Mouse (Mus musculus) lung, embryonic 15.5 days (tissue): ENCODE results near the gene Gm3233. TPM values are rescaled to one million over a fixed set of nuclear protein-coding genes. Genes with fewer than 3 reads are reported as not detected.
"Not testable (repeated sequence)": the region's sequence is repeated elsewhere in the genome, so short reads cannot be mapped to it uniquely, and the experiment has no call there.

Source experiments
- ATAC-seq: fragments of 200-750 bp; cut with Nextera tagmentation; 2 replicates; pipeline ENCODE4 v1.8.0; 2017; ENCODE audit warnings: moderate number of reproducible peaks, borderline replicate concordance; ENCODE audit not compliant: low FRiP score, low TSS enrichment; ENCODE audit errors: extremely low read depth
- H3K27ac ChIP-seq: fragments of 300-500 bp; sonication (generic); 2 replicates; pipeline ENCODE4 v1.5.1; 2015; ENCODE audit warnings: moderate library complexity, mild to moderate bottlenecking, inconsistent platforms
- H3K27me3 ChIP-seq: fragments of 300-500 bp; sonication (generic); 2 replicates; pipeline ENCODE4 v1.6.1; 2015; ENCODE audit warnings: inconsistent platforms
- H3K36me3 ChIP-seq: fragments of 300-500 bp; sonication (generic); 2 replicates; pipeline ENCODE4 v1.6.1; 2015; ENCODE audit warnings: inconsistent platforms
- H3K4me1 ChIP-seq: fragments of 300-500 bp; sonication (generic); 2 replicates; pipeline ENCODE4 v1.6.1; 2015; ENCODE audit warnings: inconsistent platforms
- H3K4me2 ChIP-seq: fragments of 300-500 bp; sonication (generic); 2 replicates; pipeline ENCODE4 v1.6.1; 2015; ENCODE audit warnings: inconsistent platforms, mild to moderate bottlenecking, moderate library complexity
- H3K4me3 ChIP-seq: fragments of 300-500 bp; sonication (generic); 2 replicates; pipeline ENCODE4 v1.5.1; 2015; ENCODE audit warnings: mild to moderate bottlenecking, inconsistent platforms
- H3K9ac ChIP-seq: fragments of 300-500 bp; sonication (generic); 2 replicates; pipeline ENCODE4 v1.6.1; 2015; ENCODE audit warnings: inconsistent platforms
- H3K9me3 ChIP-seq: fragments of 300-500 bp; sonication (generic); 2 replicates; pipeline ENCODE4 v1.6.1; 2016; ENCODE audit warnings: inconsistent platforms
- WGBS: fragments of 180-500 bp; shearing (Covaris S2); methylation state at CpG from one replicate; pipeline ENCODE4 v1.1.7; 2015; 5-methylcytosine and 5-hydroxymethylcytosine counted together
- polyA plus RNA-seq: library from polyadenylated mRNA; unstranded; fragments of >200 nt; fragmentation: Nextera tagmentation; extraction: Ambion mirVana; gene quantifications from 2 replicates; pipeline ENCODE4 v1.2.1, GENCODE M21; 2015

Gene Gm3233
- polyA plus RNA-seq = not detected in 2 replicates

DNA sequence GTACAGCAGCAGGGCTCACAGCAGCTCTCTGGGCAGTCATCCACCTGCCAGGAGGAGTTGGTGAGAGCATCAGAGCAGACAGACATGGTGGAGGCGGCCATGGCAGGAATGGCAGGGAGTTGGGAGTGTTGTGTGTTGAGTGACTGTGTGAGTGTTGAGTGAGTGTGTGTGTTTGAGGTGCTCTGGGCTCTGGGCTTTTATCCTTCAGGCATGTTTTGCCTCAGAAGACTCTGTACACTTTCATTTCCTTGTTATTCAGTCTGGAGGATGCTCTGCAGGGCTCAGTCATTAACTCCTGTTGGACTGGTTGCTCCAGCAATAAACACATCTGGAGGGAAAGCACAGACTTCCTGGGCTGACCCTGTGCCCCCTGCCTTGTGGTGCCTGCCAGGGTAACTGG, at the start of gene Gm3233:
Gene Gm3233, minus strand, starts transcription at position 101 of the 400 bp plus-strand sequence.
- ATAC-seq, H3K9ac ChIP-seq, H3K27ac ChIP-seq, H3K9me3 ChIP-seq, H3K4me2 ChIP-seq, H3K27me3 ChIP-seq, H3K36me3 ChIP-seq, H3K4me3 ChIP-seq, H3K4me1 ChIP-seq: not testable (repeated sequence)
- WGBS = 50% methylated on average over 1 of the region's 1 CpGs

DNA sequence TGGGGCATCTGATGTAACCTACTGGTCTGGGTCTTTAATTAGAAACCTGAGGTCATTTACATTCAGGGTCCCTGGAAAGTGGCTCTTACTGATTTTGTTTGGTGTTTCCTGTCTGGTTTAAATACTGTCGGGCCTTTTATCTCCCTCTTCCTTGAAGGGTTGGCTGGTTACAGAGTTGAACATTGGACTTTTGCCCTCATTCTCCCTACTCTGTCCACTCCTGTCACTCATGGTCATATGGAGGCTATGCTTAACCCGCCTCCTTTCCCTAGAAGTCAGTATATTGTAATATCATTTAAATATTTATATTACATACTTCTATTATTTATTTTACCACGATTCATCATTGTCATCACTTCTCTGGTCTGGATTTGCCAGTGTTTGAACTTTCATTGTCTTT, 44.6 kb upstream of the Gm3233 start:
- WGBS = 34% methylated on average over 3 of the region's 3 CpGs
- Histone ChIP-seq H3K4me3 (no peak overlapping the region), H3K36me3 (no peaks in the 10 kb centered on the region), H3K9ac (no peak overlapping the region), H3K4me2 (no peak overlapping the region), H3K9me3 (no peaks in the 10 kb centered on the region), H3K27ac (no peak overlapping the region), H3K4me1 (no peaks in the 10 kb centered on the region), H3K27me3 (no peaks in the 10 kb centered on the region)
- ATAC-seq = no peak; the same call in 1 of the 2 replicates

DNA sequence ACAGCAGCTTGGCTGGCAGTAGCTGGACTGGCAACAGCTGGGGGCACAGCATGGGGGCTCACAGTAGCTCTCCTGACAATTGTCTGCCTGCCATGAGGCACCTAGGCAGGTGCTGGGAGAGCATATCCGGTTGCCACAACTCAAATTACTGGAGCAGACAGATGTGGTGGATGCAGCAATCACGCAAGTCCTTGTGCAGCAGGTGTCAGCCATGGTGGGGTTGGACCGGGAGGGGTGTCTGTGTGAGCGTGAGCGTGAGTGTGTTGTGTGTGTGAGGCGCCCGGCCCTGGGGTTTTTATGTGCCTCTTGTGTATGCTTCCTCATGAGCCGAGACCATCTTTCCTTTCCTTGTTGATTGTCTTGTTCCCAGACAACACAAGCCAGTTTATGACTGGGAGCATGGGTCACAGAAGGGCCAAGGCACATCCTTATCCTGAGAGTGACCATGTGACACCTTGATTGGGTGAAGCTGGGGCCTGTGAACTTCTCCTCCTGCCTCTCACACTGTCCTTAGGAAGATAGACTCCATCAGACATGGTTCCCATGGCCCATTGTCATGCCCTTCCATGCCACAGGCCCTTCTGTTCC, 39.5 kb upstream of the Gm3233 start, which contains the start of gene Gm19668:
Gene Gm19668, minus strand, starts transcription at position 213 of the 588 bp plus-strand sequence.
- Histone ChIP-seq H3K4me1 (no peaks in the 10 kb centered on the region), H3K9ac (no peak within 1 kb of the TSS), H3K36me3 (no peaks in the 10 kb centered on the region), H3K4me3 (no peak within 1 kb of the TSS), H3K4me2 (no peak within 1 kb of the TSS), H3K27ac (no peak within 1 kb of the TSS), H3K27me3 (no peaks in the 10 kb centered on the region), H3K9me3 (no peaks in the 10 kb centered on the region)
- WGBS = 57% methylated on average over 8 of the region's 8 CpGs
- ATAC-seq = no peak

DNA sequence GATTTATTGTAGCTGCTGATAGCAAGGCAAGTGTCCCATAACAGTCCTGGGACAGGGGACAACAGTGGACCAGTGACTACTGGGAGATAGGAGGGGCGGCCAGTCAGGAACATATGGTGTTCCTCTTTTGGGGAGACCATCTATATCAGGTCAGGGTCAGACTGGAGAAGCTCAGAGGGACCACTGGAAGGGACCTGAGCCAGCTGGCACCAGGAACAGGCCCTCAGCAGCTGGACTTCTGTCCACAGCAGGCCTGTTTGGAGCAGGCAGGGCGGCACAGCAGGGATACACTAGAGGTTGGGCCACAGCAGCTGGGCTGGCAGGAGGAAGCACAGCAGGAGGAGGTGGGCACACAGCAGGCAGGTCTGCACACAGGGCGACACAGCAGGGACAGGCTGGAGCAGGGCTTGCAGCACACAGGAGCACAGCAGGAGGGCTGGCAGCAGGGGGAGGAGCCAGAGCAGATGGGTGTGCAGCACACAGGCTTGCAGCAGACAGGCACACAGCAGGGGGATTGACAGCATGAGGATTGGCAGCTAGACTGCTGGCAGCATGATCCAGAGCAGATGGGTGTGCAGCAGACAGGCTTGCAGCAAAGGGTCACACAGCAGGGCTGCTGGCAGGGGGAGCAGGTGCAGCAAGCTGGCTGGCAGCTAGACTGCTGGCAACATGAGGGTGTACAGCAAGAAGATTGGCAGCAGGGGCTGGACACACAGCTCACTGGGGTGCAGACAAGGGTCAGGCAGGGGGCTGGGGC, 38.9 kb upstream of the Gm3233 start:
- not testable (repeated sequence) for H3K27me3 ChIP-seq, H3K4me3 ChIP-seq, H3K4me1 ChIP-seq, H3K9ac ChIP-seq, H3K4me2 ChIP-seq, H3K27ac ChIP-seq, H3K36me3 ChIP-seq, H3K9me3 ChIP-seq
- WGBS = 31% methylated on average over 3 of the region's 3 CpGs
- ATAC-seq = 0 out of 2 replicates have a peak, but pooled peaks have one; percentile 39

DNA sequence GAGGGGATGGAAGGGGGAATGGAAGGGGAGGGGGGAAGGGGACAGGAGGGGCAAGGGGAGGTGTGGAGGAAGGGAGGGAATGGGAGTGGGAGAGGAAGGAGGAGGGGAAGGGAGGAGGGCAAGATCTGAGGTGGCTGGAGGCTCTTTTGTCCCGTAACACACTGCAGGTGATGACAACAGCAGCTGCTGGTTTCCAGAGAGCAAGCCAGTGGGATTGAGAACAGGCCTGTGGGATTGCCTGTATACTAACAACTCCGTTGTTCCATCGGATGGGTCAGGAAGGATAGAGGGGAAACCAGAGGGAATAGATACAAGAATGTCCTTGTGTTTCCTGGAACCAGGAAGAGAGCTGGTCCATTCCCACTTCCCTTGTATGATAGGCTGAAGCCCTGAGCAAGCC, 38.2 kb upstream of the Gm3233 start:
- H3K4me1 ChIP-seq = no peaks in the 10 kb centered on the region
- WGBS = 13% methylated on average over 3 of the region's 3 CpGs
- H3K27ac ChIP-seq = no peak overlapping the region

DNA sequence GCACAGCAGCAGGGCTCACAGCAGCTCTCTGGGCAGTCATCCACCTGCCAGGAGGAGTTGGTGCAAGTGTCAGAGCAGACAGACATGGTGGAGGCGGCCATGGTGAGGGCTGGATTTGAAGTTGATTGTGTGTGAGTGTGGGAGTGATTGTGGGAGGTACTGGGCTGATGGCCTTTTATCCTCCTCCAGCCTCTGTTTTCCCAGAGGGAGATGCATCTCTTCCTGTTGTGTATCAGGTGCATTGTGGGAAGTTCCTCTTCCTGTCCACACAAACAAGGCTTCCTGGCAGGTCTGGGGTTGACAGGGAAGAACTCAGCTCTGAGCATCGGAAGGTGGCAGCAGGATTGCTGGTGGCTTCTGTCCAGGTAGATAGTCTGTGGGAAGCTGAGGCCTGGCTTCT, 35.5 kb upstream of the Gm3233 start, which contains the start of gene Gm9639:
Gene Gm9639, minus strand, starts transcription at position 101 of the 400 bp plus-strand sequence.
- no peak within 1 kb of the TSS for H3K27ac ChIP-seq
- H3K4me1 ChIP-seq = no peaks in the 10 kb centered on the region
- no peak within 1 kb of the TSS for H3K4me3 ChIP-seq
- H3K4me2 ChIP-seq = no peak within 1 kb of the TSS
- no peaks in the 10 kb centered on the region for H3K27me3 ChIP-seq
- no peak for ATAC-seq
- H3K9ac ChIP-seq = no peak within 1 kb of the TSS
- H3K9me3 ChIP-seq = no peaks in the 10 kb centered on the region
- H3K36me3 ChIP-seq = no peaks in the 10 kb centered on the region
- WGBS = 41% methylated on average over 2 of the region's 2 CpGs

More for the DNA sequence above, 38.2 kb upstream of the Gm3233 start:
- Histone ChIP-seq H3K9me3 (no peaks in the 10 kb centered on the region), H3K36me3 (no peaks in the 10 kb centered on the region), H3K4me3 (no peak overlapping the region), H3K4me2 (no peak overlapping the region), H3K9ac (no peak overlapping the region), H3K27me3 (no peaks in the 10 kb centered on the region)
- no peak for ATAC-seq

DNA sequence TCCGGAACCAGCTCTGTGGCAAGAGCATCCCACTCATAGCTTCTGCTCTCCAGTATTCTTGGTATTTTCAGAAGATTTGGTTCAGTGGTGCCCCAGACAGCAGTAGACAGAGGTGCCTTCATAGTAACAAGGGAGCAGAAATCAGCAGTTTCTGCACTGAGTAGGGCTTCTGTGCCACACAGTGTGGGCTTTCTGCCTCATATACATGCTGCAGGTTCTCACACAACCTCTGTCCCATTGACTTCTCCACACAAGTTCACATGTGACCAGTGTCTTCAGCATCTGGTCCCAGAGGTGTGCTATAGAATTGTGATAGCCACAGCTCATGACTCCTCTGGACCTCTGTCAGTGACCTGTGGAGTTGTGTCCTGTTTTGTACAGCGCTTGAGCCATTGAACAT, 29.1 kb upstream of the Gm3233 start:
- no peaks in the 10 kb centered on the region for H3K36me3 ChIP-seq
- no peaks in the 10 kb centered on the region for H3K27me3 ChIP-seq
- H3K4me1 ChIP-seq = no peaks in the 10 kb centered on the region
- no peak overlapping the region for H3K4me3 ChIP-seq
- no peak overlapping the region for H3K4me2 ChIP-seq
- no peak for ATAC-seq
- H3K9ac ChIP-seq = no peak overlapping the region
- no peaks in the 10 kb centered on the region for H3K9me3 ChIP-seq
- WGBS = 79% methylated on average over 2 of the region's 2 CpGs
- H3K27ac ChIP-seq = no peak overlapping the region

DNA sequence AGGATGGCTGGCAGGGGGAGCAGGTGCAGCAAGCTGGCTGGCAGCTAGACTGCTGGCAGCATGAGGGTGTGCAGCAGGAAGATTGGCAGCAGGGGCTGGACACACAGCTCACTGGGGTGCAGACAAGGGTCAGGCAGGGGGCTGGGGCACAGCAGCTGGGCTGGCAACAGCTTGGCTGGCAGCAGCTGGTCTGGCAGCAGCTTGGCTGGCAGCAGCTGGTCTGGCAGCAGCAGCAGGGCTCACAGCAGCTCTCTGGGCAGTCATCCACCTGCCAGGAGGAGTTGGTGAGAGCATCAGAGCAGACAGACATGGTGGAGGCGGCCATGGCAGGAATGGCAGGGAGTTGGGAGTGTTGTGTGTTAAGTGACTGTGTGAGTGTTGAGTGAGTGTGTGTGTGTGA, 28.4 kb upstream of the Gm3233 start, which contains the start of gene Gm7137:
Gene Gm7137, minus strand, starts transcription at position 325 of the 400 bp plus-strand sequence.
- not testable (repeated sequence) for H3K27ac ChIP-seq, H3K4me2 ChIP-seq, H3K36me3 ChIP-seq, ATAC-seq, H3K27me3 ChIP-seq, H3K9ac ChIP-seq, H3K4me3 ChIP-seq, H3K9me3 ChIP-seq, H3K4me1 ChIP-seq
- 44% methylated on average over 1 of the region's 1 CpGs for WGBS

DNA sequence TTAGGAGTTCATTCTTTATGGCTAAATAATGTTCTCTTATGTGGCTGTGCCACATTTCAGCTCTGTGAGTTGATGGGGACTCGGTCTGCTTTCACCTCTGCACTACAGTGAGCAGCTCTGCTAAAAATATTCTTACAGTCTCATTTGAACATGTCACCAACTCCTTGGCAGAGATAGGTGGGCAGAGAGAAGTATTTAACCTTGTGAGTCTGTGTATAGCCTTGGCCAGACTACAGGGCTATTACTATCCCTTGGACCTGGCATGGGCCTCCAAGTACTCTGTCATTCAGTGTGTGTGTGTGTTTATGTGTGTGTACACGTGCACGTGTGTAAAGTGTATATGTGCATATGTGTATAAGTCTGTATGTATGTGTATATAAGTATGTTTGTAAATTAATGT, 23.9 kb upstream of the Gm3233 start:
- not testable (repeated sequence) for H3K36me3 ChIP-seq, H3K27ac ChIP-seq, H3K9me3 ChIP-seq, H3K9ac ChIP-seq, H3K27me3 ChIP-seq, H3K4me1 ChIP-seq, H3K4me2 ChIP-seq, ATAC-seq, H3K4me3 ChIP-seq
- WGBS = 83% methylated on average over 3 of the region's 3 CpGs

DNA sequence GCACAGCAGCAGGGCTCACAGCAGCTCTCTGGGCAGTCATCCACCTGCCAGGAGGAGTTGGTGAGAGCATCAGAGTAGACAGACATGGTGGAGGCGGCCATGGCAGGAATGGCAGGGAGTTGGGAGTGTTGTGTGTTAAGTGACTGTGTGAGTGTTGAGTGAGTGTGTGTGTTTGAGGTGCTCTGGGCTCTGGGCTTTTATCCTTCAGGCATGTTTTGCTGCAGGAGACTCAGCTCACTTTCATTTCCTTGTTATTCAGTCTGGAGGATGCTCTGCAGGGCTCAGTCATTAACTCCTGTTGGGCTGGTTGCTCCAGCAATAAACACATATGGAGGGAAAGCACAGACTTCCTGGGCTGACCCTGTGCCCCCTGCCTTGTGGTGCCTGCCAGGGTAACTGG, 23.0 kb upstream of the Gm3233 start, which contains the start of gene Gm3250:
Gene Gm3250, minus strand, starts transcription at position 101 of the 400 bp plus-strand sequence.
- not testable (repeated sequence) for H3K9me3 ChIP-seq, H3K4me3 ChIP-seq, H3K4me2 ChIP-seq, H3K27me3 ChIP-seq, H3K27ac ChIP-seq, H3K36me3 ChIP-seq, H3K4me1 ChIP-seq, H3K9ac ChIP-seq, ATAC-seq
- WGBS = 60% methylated on average over 1 of the region's 1 CpGs

DNA sequence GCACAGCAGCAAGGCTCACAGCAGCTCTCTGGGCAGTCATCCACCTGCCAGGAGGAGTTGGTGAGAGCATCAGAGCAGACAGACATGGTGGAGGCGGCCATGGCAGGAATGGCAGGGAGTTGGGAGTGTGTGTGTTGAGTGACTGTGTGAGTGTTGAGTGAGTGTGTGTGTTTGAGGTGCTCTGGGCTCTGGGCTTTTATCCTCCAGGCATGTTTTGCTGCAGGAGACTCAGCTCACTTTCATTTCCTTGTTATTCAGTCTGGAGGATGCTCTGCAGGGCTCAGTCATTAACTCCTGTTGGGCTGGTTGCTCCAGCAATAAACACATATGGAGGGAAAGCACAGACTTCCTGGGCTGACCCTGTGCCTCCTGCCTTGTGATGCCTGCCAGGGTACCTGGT, 17.4 kb upstream of the Gm3233 start, which contains the start of gene Gm7138:
Gene Gm7138, minus strand, starts transcription at position 101 of the 400 bp plus-strand sequence.
- H3K4me1 ChIP-seq, H3K9me3 ChIP-seq, H3K4me2 ChIP-seq, H3K36me3 ChIP-seq, H3K4me3 ChIP-seq, H3K9ac ChIP-seq, ATAC-seq, H3K27me3 ChIP-seq, H3K27ac ChIP-seq: not testable (repeated sequence)
- 59% methylated on average over 1 of the region's 1 CpGs for WGBS

DNA sequence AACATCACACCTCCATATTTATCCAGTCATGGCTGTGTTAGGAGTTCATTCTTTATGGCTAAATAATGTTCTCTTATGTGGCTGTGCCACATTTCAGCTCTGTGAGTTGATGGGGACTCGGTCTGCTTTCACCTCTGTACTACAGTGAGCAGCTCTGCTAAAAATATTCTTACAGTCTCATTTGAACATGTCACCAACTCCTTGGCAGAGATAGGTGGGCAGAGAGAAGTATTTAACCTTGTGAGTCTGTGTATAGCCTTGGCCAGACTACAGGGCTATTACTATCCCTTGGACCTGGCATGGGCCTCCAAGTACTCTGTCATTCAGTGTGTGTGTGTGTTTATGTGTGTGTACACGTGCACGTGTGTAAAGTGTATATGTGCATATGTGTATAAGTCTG, 12.7 kb upstream of the Gm3233 start:
- ATAC-seq, H3K27ac ChIP-seq, H3K9me3 ChIP-seq, H3K4me2 ChIP-seq, H3K9ac ChIP-seq, H3K27me3 ChIP-seq, H3K4me1 ChIP-seq, H3K36me3 ChIP-seq, H3K4me3 ChIP-seq: not testable (repeated sequence)
- WGBS = 74% methylated on average over 3 of the region's 3 CpGs
